Mouse (Mus musculus) kidney, adult 2 months (tissue): Measurements from ENCODE around the gene Gm8138.
"Not testable (repeated sequence)": the region's sequence is repeated elsewhere in the genome, so short reads cannot be mapped to it uniquely, and the experiment has no call there.

Experiments used
- CTCF ChIP-seq: fragments of 200-500 bp; conservative IDR thresholded peaks from 2 replicates; pipeline ENCODE4 v1.5.1; 2011; ENCODE audit warnings: low read depth, mild to moderate bottlenecking, control low read depth, low read length, moderate library complexity, mixed read lengths; ENCODE audit not compliant: insufficient read depth, insufficient read length
- POLR2A ChIP-seq: fragments of 200-500 bp; IDR thresholded peaks from one replicate; pipeline ENCODE4 v1.6.1; 2011; ENCODE audit warnings: low read depth, low read length, control low read depth

DNA sequence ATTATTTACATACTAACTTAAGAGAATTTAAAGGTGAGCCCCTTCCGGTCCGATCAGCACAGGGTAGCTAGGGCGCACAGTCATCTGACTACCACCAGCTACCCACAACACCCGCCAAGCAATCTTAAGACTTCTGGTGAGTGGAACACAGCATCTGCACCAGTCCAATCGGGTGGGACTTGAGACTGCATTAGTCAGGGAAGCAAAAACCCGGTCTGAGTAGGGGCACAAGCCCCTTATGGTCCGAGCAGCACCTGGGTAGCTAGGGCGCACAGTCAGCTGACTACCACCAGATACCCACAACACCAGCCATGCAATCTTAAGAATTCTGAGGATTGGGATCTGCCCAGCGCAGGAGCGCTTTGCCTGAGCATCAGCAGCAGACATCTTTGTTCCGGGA, 54.4 kb downstream of the Gm8138 start:
- TF ChIP-seq POLR2A, CTCF: not testable (repeated sequence)
